Mouse (Mus musculus) thymus, postnatal 10 days (tissue): ENCODE results near the gene Slc39a7.

Experiments used
- DNase-seq, 2 experiments: peaks; one replicate each; pipeline ENCODE4 v3.0.0; 2021; ENCODE audit warnings: low spot score in 2 of 2

Gene Slc39a7

DNA sequence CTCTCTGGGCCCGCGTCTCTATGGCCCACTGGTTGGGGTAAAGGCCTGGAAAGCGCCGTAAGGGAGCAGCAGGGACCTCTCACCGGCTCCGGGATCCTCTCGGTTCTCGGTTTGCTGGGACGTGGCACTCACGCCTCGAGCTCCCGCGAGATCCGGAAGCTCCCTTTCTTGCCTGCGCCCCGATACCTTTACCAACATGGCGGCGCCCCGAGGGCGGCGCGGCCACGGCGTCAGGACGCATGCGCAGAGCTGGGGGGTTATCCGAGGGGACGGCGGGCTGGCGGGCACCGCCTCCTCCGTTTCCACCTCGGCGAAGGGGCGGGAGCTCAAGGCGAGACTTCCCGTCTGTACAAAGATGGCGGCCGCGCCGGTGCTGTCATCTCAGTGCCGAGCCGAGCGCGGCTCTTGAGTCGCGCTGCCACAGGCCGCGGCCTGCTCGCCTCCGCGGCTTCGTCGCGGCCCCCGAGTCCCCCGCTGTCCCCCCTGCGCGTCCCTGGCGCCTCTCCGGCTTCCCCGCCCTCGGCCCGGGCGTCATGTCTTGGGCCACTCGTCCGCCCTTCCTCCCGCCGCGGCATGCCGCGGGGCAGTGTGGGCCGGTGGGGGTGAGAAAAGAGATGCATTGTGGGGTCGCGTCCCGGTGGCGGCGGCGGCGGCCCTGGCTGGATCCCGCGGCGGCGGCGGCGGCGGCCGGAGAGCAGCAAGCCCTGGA, at the start of gene Slc39a7, which contains the start of gene Rxrb:
Gene Slc39a7, minus strand, starts transcription at position 218 of the 709 bp plus-strand sequence.
Gene Rxrb, plus strand, starts transcription at position 348 of the 709 bp plus-strand sequence.
- DNase-seq = peak; percentile 99 to 100

DNA sequence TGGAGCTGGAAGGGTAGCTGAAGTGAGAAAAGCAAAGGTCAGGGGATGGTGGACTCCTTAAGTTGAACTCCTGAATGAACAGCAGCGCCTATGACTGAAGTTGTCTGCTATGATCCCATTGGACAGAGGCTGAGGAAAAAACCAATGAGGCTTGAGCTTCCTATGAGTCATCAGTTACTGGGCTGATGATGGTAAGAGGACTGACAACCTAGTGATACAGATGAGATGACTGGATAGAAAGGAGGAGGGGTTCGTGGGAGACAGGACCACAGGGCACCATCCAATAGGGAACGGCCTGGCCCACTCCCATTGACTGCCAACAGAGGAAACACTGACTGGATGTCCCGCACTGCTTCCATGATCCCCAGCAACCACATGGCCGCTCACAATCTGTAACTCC, 48.1 kb upstream of the Slc39a7 start:
- peak in 1 of 2 experiments; percentile 35 for DNase-seq

DNA sequence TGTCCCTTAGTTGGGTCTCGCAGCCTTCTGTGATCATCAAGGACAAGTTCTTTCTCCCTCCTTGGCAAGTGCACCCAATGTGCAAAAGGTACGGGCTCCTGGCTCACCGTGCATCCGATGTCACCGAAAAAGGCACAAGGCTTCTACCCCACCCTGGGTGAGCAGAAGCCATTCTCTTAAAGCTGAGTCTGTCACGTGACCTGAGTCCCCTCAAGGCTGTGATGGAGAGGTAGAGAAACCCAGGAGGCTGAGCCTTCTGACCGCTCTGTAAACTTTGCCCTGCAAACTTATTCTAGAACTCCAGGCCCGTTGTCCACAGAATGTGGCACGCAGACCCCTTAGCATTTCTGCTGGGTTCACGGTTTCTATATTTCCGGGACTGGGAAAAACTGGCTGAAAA, 47.5 kb upstream of the Slc39a7 start:
- DNase-seq = no peak

DNA sequence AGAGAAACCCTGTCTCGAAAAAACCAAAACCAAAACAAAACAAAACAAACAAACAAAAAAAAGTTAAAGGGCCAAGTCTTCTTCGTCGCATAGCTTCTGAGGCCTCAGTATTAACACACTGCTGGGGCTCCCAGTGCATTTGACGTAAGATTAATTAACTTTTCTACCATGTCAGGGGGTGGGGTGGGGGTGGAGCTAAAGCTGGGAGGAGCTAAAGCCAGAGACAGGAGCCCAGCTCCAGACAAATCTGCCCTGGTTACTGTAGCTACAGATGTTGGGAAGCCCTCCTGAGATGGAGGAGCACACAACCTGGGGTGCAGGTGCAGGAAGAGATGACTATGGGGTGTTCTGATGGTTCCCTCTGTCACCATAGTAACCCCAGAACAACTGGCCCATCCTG, 46.7 kb upstream of the Slc39a7 start:
- DNase-seq = no peak

DNA sequence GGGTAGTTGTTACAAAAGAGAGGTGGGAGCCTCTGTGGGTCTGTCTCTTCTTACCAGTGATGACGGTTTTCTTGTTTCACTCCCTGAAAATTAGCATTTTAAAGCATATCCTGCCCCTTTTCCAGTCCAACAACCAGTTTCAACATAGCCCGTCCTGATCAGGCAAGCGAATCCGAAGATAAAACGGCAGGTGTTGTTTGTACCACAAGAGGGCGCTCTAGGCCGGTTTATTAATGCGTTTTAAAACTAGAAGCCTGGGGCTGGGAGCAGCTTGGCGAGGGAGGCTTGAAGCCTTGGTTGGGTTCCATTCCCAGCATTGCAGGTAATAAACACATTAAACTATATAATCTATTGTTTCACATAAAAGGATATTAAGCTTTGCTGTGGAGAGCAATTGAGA, 46.1 kb upstream of the Slc39a7 start:
- peak; percentile 47 to 78 for DNase-seq

DNA sequence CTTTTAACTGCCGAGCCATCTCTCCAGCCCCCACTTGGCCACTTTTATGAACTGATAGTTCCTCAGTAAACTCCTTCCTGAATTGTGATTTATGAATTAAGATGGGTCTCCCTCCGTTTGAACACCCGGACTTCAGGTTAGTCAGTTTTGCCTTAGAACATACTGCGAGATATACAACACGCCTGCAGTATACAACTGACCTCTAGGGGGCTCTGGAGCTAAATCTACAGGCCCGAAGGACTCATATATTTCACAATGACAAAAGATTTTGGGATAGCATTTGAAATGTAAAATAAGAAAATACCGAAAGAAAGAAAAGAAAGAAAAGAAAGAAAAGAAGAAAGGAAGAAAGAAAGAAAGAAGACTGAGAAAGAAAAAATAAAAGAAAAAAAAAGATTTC, 43.8 kb upstream of the Slc39a7 start:
- peak; percentile 48 to 83 for DNase-seq

DNA sequence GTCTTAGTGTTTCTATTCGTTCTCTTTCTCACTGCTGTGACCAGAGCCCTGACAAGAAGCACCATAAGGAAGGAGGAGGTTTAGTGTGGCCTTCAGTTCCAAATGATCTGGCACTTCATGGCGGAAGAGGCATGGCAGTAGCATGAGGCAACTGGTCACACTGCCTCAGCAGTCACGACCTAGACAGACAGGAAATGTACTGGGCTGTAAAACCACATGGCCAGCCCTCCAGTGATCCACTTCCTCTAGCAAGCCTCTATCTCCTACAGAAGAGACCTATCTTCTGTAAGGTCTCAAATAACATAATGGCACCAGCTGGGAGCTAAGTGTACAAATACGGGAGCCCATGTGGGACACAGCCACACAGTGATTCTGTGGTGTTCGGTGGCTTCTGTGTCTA, 40.6 kb upstream of the Slc39a7 start:
- DNase-seq = no peak

DNA sequence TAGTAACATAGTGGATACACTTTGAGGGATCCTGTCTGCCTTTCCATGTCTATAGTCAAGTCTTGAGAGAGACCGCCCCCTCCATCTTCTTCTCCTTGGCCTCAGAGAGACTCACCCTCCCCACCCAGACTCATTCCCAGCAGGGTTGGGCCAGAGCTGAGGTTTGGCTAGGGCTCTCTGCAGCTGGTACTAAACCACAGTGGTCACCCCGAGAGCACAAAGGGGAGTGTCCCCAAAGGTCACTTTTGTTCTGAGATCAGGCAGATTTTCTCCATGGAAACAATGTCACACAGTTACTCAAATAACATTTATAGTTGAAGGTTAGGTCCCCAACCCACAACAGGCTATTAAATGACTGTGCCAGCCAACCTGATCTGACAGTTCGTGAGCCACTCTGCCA, 37.4 kb upstream of the Slc39a7 start:
- DNase-seq = no peak

DNA sequence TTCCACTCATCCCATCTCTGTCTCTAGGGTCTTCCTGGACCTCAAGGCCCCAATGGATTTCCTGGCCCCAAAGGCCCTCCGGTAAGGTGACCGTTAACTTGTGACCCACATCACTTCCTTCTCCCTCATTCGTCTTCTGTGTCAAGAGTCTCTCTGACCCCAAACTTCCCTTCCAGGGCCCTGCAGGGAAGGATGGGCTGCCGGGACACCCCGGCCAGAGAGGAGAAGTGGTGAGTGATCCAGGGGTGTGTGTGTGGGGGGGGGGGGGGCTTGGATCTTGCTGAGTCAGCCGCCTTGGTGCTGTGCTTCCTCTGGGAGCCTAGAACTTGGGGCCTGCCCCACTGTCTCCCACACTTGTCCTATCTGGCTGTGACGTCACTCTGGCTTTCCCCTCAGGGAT, 25.7 kb upstream of the Slc39a7 start:
- DNase-seq = no peak

DNA sequence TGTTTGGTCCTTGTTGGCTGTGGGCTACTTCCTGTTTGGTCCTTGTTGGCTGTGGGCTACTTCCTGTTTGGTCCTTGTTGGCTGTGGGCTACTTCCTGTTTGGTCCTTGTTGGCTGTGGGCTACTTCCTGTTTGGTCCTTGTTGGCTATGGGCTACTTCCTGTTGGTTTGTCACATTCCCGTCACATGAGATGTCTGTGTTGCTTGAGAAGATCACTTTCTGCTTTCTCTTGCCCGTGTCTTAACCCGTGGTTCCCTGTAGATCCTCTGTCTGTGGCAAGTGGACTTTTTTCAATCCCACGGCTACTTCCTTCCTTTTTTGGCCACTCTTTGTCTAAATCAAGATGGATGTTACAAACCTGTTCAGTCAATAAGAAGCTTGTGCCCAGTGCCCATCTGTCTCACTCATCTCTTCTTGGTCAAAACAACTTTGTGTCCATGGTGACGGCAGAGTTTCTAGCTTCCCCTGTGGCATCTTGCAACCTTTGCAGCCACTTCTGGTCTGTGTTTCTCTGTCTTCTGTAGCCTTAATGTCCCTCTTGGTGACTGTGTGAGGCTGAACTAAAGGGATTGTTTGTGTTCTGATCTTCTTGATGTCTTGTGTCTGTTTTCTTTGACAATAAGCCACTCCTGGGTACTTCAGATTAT, 16.0 kb upstream of the Slc39a7 start:
- no peak for DNase-seq

DNA sequence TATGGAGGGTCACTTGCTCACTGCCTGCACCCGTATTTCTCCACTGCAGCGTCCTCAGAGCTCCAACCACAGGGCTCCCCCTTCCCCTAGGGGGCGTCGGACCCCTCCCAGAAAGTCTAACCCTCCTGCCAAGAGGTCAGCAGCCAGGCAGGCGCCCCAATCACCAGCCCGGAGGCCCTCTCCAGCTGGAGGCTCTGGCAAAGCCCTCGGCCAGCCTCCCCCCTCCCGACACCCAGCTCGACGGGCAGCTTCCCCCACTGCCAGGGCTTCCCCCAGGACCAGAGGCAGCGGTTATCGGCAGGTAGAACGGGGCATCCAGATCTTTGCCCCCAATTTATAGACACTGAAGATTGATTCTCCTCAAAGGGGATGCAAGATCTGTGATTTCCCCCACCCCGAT, 14.5 kb upstream of the Slc39a7 start:
- DNase-seq = no peak

DNA sequence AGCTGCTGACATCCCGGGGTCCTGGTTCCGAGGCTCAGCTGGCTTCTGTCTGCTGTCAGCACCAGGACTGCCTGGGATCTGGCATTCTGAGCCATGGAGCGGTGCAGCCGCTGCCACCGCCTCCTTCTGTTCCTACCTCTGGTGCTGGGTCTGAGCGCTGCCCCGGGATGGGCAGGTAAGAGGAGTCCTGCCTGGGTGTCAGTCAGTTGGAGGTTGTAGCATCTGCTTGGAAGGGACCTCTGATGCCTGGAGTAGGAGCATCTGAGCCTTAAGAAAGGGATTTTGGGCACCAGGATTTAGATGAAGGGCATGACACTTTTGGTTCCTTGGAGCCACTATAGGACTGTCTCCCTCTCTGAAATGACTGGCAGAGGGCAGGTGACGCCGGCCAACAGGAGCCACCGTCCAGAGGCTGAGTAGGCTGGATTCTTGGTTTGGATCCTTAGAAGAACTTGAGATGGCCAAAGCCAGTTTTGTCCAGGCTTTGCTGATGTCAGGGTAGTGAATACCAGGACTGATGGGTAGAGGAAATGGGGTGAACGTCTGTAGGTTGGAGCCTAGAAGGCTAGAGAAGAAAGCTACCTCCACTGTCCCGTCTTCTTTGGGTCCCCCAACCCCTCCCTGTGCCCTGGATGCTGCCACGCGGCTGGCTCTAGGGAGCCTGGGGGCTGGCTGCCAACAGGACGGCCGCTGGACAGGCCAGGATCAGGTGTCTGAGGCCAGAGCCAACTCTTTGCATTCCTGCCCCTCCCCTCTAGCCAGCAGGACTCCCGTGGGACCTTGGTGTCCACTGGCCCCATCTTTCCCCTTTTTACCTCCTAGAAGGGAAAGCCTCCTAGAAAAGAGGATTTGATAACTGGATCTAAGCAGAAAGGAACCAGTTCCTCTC, 8.3 kb upstream of the Slc39a7 start:
- no peak for DNase-seq

DNA sequence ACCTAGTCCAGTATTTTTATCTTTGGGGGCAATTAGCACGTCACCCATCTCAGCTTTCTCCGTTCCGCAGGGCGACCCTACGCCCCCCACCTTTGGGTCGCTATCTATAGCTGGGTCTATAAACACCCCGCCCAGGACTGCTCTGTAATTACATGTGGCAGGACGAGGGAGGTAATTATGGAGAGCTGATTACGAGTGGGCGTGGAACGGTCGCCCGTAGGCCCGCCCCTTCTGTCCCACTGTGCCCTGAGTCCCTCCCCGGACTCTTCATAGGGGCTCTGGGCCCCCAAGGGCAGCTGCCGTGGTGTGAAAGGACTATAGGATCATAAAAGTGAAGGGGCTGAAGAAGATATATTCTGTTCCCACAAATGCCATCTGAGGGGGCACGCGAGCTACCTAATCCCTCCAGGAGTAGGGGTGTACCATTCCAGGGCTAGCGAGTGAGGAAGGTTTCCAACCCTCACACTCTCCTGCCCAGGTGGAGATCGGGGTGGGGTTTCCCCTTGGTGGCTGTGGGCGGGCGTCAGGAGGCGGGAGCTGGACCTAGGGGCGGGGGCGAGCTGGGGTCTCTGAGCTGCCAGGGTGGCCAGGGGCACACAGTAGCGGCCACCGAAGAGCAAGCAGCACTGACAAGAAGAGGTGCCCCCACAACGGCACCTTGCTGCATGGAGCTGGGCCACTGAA, 7.5 kb upstream of the Slc39a7 start, which contains the start of gene Col11a2:
Gene Col11a2, plus strand, starts transcription at position 560 of the 684 bp plus-strand sequence.
- no peak for DNase-seq

DNA sequence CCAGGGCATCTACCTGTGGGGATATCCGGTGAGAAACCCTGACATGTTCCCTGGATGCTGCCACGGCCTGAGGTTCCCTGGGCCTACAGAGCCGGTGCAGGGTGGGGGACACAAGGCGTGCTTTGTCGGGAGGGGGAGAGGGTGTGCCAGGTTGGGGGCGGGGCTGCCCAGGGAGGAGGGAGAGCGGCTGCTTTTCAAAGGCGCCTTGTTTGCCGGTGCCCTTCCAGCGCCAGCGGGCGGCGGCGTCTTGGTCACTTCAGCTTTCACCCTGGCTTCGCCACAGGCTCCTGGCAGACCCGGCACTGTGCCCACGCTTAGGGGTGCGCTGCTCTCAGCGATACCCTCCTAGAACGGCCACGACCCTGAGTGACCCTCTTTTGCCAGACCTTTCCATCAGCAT, 7.0 kb upstream of the Slc39a7 start:
- no peak for DNase-seq

DNA sequence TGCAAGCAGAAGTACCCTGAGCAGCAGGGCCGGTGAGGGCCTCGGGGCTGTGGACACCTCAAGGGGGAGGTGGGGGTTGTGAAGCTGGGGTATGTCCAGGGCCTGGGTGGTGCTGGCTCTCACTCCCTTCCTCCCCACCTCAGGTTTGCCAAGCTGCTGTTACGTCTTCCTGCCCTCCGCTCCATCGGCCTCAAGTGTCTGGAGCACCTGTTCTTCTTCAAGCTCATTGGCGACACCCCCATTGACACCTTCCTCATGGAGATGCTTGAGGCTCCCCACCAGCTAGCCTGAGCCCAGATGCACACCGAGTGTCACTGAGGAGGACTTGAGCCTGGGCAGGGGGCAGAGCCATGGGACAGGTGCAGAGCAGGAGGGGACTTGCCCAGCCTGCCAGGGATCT, 5.8 kb upstream of the Slc39a7 start:
- no peak for DNase-seq

DNA sequence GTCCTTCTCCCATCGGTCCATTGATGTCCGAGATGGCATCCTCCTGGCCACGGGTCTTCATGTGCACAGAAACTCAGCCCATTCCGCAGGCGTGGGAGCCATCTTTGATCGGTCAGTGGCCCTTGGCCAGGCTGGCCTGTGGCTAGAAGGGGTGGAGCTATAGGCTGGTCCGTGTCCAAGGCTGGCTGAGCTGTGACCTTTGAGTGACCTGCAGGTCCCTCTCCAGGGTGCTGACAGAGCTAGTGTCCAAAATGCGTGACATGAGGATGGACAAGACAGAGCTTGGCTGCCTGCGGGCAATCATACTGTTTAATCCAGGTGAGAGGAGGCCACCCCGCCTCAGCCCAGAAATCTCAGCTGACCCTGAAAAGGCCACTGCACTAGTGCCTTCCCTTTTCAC, 5.2 kb upstream of the Slc39a7 start:
- DNase-seq = no peak

DNA sequence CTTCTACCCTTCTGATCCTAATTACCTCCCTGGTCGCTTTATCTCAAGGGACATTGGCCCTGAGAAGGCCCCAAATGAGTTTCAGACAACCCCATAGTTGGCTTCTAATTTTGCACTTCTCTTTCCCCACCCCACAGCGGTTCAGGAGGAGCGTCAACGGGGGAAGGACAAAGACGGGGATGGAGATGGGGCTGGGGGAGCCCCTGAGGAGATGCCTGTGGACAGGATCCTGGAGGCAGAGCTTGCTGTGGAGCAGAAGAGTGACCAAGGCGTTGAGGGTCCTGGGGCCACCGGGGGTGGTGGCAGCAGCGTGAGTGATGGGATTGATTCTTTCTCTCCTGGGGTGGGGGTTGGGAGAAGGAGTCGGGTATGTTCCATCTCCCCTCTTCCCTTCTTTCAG, 4.0 kb upstream of the Slc39a7 start:
- DNase-seq = no peak

DNA sequence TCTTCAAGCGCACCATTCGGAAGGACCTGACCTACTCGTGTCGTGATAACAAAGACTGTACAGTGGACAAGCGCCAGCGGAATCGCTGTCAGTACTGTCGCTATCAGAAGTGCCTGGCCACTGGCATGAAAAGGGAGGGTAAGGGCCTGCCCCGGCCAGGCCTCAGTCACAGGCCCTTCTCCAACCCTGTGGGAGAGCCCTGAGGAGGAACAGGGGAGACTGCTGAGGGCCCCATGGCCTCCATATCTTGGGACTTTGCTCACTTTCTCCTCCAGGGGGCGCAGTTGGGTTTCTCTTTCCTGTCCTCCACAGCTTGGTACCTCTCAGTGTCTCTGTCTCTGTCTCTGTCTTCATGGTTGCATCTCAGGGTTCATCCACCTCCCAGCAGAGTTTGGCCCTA, 2.6 kb upstream of the Slc39a7 start:
- peak; percentile 57 to 87 for DNase-seq

DNA sequence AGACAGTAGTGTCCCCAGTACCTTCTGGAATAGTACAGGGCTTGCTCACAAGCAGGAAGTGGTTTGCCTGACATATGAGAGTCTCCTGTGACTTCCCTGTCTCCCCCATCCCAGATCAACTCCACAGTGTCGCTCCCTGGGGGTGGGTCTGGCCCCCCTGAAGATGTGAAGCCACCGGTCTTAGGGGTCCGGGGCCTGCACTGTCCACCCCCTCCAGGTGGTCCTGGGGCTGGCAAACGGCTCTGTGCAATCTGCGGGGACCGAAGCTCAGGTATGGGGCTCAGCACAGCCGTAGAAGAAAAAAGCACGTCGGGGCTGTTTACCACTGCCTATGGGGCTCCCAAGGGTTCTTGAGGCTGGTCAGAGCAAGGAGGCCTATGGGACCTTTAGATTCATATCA, 2.0 kb upstream of the Slc39a7 start:
- no peak for DNase-seq

DNA sequence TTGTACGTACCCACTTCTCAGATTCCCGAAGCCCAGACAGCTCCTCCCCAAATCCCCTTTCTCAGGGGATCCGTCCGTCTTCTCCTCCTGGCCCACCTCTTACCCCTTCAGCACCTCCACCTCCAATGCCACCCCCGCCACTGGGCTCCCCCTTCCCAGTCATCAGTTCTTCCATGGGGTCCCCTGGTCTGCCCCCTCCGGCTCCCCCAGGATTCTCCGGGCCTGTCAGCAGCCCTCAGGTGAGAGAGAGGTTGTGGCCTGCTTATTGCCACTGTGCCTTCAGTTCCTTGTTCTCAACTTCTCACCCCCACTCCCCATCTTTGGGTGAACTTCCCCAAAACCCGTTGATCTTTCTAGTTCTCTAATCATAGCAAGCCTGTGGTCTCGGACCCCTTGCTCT, 1.3 kb upstream of the Slc39a7 start:
- DNase-seq = no peak

DNA sequence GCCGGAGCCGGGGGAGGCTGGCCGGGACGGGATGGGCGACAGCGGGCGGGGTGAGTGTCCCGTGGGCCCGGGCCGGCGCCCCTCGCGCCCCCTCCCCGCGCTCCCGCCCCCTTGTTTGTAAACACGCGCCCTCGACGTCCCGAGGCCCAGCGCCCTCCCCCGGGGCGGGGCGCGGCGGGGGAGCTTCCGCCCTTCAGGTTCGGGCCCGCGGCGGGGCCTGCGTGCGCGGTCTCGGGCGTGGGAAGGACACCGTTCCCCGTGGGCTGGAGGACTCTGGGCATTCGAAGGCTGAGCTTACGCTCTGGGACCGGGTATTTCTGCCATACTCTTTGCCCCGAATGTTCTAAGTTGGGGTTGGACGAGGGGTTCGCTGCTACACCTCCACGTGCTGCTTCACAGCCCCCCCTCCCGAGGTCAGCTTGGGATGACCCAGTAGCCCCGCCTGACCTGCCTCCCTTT, 721 bp upstream of the Slc39a7 start:
- peak; percentile 75 to 76 for DNase-seq

DNA sequence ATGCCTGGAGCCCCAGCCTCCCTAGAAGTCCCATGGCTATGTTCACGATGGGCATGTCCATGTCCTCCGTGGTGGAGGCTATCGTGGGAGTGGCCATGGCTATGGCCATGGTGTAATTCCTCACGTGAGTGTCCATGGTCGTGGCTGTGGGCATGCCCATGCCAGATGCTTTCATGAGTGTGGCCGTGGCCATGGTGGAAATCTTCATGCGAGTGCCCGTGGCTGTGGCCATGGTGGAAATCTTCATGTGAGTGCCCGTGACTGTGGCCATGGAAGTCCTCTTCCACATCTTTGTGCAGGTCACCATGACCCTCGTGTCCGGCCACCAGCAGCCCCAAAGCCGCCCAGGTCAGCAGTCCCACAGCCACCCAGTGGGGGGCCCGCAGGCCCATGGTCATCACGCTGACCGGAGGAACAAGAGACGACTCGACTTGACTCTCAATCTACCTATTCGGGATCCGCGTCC, 588 bp downstream of the Slc39a7 start:
- DNase-seq = peak; percentile 28 to 57
